Mouse (Mus musculus) embryonic facial prominence, embryonic 12.5 days (tissue): ENCODE results near the gene Speer4b. TPM values are rescaled to one million over a fixed set of nuclear protein-coding genes. Genes with fewer than 3 reads are reported as not detected.

Source experiments
- ATAC-seq: fragments of 200-750 bp; cut with Nextera tagmentation; 2 replicates; pipeline ENCODE4 v1.8.0; 2017; ENCODE audit not compliant: insufficient number of reproducible peaks, insufficient read depth, low FRiP score, low TSS enrichment
- H3K27ac ChIP-seq: fragments of 300-500 bp; sonication (generic); 2 replicates; pipeline ENCODE4 v1.5.1; 2016; ENCODE audit warnings: mild to moderate bottlenecking
- H3K27me3 ChIP-seq: fragments of 300-500 bp; sonication (generic); 2 replicates; pipeline ENCODE4 v1.6.1; 2016; ENCODE audit warnings: mild to moderate bottlenecking, moderate library complexity
- H3K36me3 ChIP-seq: fragments of 300-500 bp; sonication (generic); 2 replicates; pipeline ENCODE4 v1.6.1; 2016; ENCODE audit warnings: mild to moderate bottlenecking
- H3K4me1 ChIP-seq: fragments of 300-500 bp; sonication (generic); 2 replicates; pipeline ENCODE4 v1.6.1; 2016
- H3K4me2 ChIP-seq: fragments of 300-500 bp; sonication (generic); replicated peaks from 2 replicates; pipeline ENCODE4 v1.6.1; 2016; ENCODE audit warnings: mild to moderate bottlenecking, moderate library complexity
- H3K4me3 ChIP-seq: fragments of 300-500 bp; sonication (generic); 2 replicates; pipeline ENCODE4 v1.5.1; 2016; ENCODE audit warnings: mild to moderate bottlenecking
- H3K9ac ChIP-seq: fragments of 300-500 bp; sonication (generic); 2 replicates; pipeline ENCODE4 v1.6.1; 2016; ENCODE audit warnings: mild to moderate bottlenecking, moderate library complexity
- H3K9me3 ChIP-seq: fragments of 300-500 bp; sonication (generic); 2 replicates; pipeline ENCODE4 v1.6.1; 2016; ENCODE audit warnings: mild to moderate bottlenecking, moderate library complexity
- WGBS: fragments of 180-500 bp; shearing (Covaris S2); methylation state at CpG from one replicate; pipeline ENCODE4 v1.1.7; 2016; 5-methylcytosine and 5-hydroxymethylcytosine counted together
- polyA plus RNA-seq: library from polyadenylated mRNA; unstranded; fragments of >200 nt; fragmentation: Nextera tagmentation; extraction: Ambion mirVana; gene quantifications from 2 replicates; pipeline ENCODE4 v1.2.1, GENCODE M21; 2016

The Speer4b gene
- polyA plus RNA-seq, 1 experiment from 2014 or later = 0.09 TPM

DNA sequence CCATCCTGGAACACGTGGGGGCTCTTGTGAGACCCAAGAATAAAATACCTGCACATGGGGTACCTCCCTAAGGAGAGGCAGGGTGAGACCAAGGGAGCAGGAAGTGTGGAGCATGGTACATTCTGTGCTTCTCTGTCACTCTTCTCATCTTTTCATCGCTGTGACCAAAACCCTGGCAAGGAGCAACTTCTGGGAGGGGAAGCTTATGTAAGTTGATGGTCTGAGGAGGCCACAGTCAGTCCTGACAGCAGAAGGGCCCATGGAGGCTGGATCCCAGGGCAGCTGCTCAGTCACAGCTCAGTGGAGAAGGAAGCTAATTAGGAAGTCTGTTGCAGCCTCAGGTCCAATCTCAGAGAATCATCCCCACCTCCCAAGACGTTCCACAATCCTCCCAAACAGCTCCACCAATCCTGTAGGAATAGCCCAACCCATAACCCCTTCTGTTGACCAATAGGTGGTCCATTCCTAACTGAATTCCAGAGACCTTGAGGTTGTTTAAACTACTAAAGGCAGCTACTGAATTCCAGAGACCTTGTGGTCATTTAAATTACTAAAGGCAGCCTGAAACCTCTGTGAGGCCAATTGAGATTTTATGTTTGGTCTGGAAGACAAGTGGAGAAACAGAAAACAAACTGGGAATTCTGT lies 47.9 kb downstream of the Speer4b start:
- WGBS = 36% methylated on average over 3 of the region's 3 CpGs
- H3K9ac ChIP-seq = no peak overlapping the region
- H3K4me2 ChIP-seq = no peak overlapping the region
- no peaks in the 10 kb centered on the region for H3K9me3 ChIP-seq
- no peaks in the 10 kb centered on the region for H3K36me3 ChIP-seq
- ATAC-seq = no peak
- H3K27me3 ChIP-seq = no peaks in the 10 kb centered on the region
- no peaks in the 10 kb centered on the region for H3K4me1 ChIP-seq
- no peak overlapping the region for H3K27ac ChIP-seq
- H3K4me3 ChIP-seq = no peak overlapping the region
